Mouse (Mus musculus): ENCODE measurements at regions not wholly inside any gene's neighbourhood (a gene's known extent, or its start where the extent isn't known, plus 50 kb on each side); places are given as distances from the start of the nearest gene placed in this dataset.

GRCm38 (mm10) chr11:111577883-111578282 lies 511.9 kb downstream of the Kcnj2 start:
- DNase-seq (ENCODE audit: low spot score): no peak

DNA sequence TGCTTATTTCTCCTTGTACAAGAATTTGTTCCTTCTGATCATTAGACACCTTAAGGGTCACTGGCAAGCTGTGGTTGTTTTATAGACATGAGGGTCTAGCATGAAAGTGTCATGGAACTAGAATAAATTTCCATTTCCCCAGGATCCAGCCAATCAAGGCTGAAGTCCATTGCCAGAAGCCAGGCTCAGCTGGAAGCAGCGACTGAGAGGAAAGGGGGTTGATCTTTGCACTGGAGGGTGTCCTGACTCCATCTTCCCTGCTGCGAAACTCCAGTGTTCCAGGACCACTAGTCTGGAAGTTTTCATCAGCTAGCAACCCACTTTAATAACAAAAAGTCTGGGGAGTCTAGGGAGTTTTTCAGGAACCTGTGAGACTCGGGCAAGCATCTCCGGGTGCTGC lies 517.0 kb downstream of the Kcnj2 start:
- no peak for DNase-seq (ENCODE audit: low spot score)

GRCm38 (mm10) chr11:111583606-111584005 lies 517.6 kb downstream of the Kcnj2 start:
- DNase-seq (ENCODE audit: low spot score): no peak

GRCm38 (mm10) chr11:111599456-111599855 lies 533.5 kb downstream of the Kcnj2 start:
- DNase-seq (ENCODE audit: low spot score): no peak

DNA sequence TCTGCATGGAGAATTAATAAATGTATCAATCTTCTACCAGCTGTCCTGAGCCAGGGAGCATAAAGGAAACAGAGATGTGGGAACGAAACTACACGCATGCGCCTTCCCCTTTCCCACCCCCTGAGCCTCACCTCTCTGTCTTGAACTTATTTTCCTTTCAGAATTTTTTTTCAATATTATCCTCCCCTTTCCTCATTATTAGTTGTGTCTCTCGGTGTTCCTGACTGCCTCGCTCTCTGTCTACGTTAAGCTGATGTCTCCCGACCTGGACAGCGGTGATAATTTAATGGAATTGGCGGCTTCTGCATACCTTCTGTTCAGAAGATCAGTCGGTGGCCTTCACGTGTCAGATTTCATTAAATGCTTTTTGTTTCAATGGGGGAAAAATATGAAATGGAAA lies 539.2 kb downstream of the Kcnj2 start:
- no peak for DNase-seq (ENCODE audit: low spot score)

- DNase-seq (ENCODE audit: low spot score): no peak
Observed at GRCm38 (mm10) chr11:111610522-111611015, 544.6 kb downstream of the Kcnj2 start.

DNA sequence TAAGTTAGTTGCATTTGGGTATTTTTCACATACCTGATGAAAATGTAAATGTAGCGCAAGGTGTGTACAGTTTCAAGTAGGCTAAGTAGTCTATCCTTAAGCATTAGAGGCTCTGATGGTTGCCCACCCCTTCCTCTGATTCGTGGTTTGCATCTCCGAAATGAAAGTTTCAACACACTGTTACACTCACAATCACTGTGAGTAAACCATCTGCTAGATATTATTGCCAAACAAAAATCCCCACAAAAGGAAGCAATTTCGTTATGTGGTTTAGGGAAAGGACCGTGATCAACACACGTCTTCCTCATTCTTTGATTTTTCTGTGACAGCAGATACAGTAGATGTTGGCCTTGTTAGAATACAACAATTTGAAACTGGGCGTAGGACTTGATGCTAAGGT lies 577.6 kb downstream of the Kcnj2 start:
- no peak for DNase-seq (ENCODE audit: low spot score)

DNA sequence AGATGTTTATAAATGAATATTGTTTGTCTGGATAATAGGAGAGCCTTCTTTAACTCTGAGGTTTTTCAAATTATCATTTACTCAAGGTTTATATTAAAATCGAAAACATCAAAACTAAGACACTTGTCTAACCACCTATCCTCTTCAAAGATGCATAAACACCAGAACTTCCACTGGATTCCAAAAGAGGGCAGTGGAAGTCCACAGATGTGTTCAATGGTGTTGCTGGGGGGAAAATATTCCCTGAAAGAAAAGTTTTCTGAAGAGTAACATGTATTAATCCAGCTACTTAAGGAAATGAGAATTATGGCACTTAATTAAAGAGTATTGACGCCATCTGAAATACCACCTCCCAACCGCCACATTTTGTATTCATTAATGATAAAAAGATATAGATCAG lies 586.9 kb downstream of the Kcnj2 start:
- DNase-seq (ENCODE audit: low spot score): no peak

DNA sequence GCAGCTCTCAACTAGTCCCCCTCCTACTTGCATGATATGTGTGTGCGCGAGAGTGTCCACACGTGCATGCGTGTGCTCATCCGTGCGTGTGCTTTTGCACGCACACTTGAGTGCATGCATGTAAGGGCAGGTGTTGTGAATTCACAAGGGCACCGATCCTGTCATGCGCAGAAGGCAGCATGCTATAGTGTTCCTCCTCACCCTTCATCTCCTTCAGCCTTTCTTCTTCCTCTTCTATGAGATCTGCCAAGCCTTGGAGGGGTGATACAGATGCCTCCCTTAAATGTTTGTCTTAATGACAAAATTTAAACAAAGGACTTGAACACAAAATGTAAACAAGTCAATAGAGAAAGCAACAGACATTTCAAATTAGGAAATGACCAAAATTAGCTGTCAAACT lies 591.8 kb downstream of the Kcnj2 start:
- no peak for DNase-seq (ENCODE audit: low spot score)

- no peak for DNase-seq (ENCODE audit: low spot score)
Observed at GRCm38 (mm10) chr11:111658362-111659309, 592.7 kb downstream of the Kcnj2 start.

DNA sequence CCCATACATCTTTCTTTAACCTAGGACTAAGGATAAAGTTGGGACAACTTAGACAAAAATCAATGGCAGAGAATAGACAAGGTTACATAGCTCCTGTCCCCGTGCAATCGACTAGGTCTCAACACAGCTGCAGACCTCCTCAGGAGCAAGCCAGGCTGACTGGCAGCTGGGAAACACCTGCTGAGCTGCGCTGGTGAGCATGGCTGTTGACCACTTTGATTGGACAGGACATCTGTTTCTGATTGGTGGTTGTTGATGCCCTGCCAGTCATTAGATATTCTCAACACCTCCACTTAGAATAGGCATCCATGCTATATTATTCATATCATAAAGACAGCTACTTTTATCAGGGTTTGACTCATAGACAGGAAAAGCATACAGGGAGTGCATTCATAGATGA lies 597.3 kb downstream of the Kcnj2 start:
- DNase-seq (ENCODE audit: low spot score): no peak

DNA sequence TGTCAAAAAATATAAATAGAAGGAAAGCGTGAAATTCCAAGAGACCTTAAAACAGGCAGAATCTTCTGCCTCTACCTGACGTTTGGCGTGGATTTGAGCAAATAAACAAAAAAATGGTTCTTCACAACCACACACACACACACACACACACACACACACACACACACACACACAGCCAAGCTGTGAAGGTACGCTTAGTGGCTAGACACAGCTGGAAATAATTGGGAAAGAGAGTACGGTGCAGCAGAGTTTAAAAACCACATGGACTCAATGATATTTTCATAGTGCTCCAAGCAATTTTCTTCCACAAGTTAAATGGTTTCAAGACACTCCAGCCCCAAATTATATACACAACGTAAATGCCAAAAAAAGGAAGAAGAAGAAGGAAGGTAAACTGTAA lies 600.4 kb downstream of the Kcnj2 start:
- no peak for DNase-seq (ENCODE audit: low spot score)

DNA sequence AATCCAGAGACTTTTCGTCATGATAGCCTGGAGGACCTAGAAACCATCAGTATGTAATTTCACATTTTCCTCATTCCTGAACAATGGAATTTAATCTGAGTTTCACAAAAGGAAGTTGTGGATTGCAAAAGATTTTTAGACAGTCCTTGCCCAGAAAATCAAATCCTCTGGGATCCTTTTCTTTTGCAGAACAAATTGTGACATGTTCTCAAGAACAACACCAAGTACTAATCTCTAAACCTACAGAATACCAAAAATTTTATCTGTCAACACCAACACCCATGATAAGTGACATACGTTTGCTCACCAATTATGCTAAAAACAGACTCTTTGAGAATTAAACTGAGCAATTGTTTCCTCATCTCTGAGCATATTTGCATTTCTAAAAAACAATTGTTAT lies 605.9 kb downstream of the Kcnj2 start:
- DNase-seq (ENCODE audit: low spot score): no peak

GRCm38 (mm10) chr11:111675673-111676072 lies 609.7 kb downstream of the Kcnj2 start:
- no peak for DNase-seq (ENCODE audit: low spot score)

- no peak for DNase-seq (ENCODE audit: low spot score)
Observed at GRCm38 (mm10) chr11:111682341-111682740, 616.4 kb downstream of the Kcnj2 start.

DNA sequence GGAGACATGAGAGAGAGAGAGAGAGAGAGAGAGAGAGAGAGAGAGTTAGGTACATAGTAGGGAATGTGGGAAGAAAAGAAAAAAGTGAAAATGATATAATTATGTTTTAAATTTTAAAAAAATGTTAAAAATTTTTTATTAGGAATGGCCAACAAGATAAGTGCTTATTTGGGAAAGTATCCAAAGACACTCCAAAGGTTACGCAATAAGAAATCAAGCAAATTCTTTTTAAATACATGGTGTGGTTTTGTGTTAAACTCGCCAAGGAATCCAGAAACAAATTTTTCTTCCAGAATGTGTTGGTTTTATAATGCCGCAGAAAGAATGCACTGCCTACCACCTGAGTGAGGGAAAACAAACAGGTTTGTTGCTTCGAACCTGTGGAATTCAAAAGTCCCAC lies 617.9 kb downstream of the Kcnj2 start:
- DNase-seq (ENCODE audit: low spot score): no peak

GRCm38 (mm10) chr11:111687769-111688168 lies 621.8 kb downstream of the Kcnj2 start:
- DNase-seq (ENCODE audit: low spot score): no peak

GRCm38 (mm10) chr11:111688186-111688860 lies 622.4 kb downstream of the Kcnj2 start:
- no peak for DNase-seq (ENCODE audit: low spot score)

GRCm38 (mm10) chr11:111689899-111690298 lies 623.9 kb downstream of the Kcnj2 start:
- DNase-seq (ENCODE audit: low spot score): no peak

DNA sequence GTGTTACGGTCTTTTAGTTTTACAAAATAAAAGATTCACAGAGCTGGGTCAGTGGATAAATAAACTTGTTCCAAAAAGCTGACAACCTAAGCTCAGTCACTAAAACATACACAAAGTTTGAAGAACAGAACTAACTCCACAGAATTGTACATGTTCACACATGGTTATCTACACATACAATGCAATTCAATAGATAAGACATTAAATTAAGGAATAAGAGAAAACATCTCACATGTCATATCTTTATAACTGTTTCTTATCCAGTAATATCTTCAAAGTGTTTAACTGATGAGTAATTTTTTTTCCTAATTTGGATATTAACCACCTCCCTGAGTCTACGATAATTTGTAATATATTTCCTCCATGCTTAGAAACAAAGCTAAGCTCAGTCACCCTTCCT lies 625.5 kb downstream of the Kcnj2 start:
- no peak for DNase-seq (ENCODE audit: low spot score)

DNA sequence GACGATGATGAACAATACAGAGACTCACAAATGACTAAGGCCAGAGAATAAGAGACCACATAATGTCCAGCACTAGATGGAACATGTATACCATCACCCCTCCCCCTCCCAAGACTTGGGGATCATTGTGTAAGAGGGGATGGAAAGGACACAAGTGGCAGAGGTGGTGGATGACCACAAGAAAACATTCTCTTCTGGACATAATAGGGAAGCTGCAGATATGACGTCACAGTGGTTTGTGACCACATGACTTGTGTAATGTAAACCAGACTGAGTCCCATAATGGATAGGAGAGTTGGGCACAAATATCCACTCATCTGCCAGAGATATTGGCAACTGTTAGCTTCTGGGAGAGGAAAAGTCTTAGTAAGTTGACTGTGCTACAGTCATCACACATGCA lies 630.7 kb downstream of the Kcnj2 start:
- no peak for DNase-seq (ENCODE audit: low spot score)

- DNase-seq (ENCODE audit: low spot score): no peak
Observed at GRCm38 (mm10) chr11:111699862-111700261, 633.9 kb downstream of the Kcnj2 start.

DNA sequence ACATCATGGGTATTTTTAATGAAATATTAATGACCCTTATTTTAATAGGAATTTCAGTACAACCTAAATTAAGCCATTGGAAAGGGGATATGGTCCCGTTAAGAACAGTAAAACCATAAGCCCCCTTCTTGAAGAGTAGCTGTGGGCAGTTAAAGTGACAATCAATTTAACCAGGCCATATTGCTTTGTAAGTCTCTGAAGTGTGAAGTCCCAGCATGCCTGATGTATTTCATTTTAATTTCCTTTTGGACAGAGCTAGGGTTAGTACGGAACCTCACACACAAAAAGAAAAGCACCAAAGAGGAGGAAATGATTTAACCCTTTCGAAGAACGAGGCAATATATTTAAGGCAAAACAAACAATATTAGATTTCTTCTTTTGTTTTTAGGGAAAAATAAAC lies 640.9 kb downstream of the Kcnj2 start:
- DNase-seq (ENCODE audit: low spot score): no peak

All from testis, postnatal 14 days (tissue).